Mouse (Mus musculus) liver, embryonic 11.5 days (tissue): ENCODE measurements around the gene Arhgef40. TPM values are rescaled to one million over a fixed set of nuclear protein-coding genes. Genes with fewer than 3 reads are reported as not detected.

Experiments
- ATAC-seq: fragments of 200-750 bp; cut with Nextera tagmentation; replicated peaks from 2 replicates; pipeline ENCODE4 v1.8.0; 2017; ENCODE audit warnings: moderate number of reproducible peaks, mild to moderate bottlenecking, moderate TSS enrichment, moderate library complexity; ENCODE audit not compliant: low FRiP score
- DNase-seq: peaks from one replicate; pipeline ENCODE4 v3.0.0-alpha.2; 2017; ENCODE audit warnings: low spot score
- H3K27ac ChIP-seq: fragments of 300-500 bp; sonication (generic); 2 replicates; pipeline ENCODE4 v1.5.1; 2014; ENCODE audit warnings: mild to moderate bottlenecking, low read depth, low read length, control low read depth
- H3K27me3 ChIP-seq: fragments of 300-500 bp; sonication (generic); replicated peaks from 2 replicates; pipeline ENCODE4 v1.6.1; 2014; ENCODE audit warnings: low read length, mixed read lengths; ENCODE audit not compliant: control insufficient read depth, insufficient read depth
- H3K36me3 ChIP-seq: fragments of 300-500 bp; sonication (generic); 2 replicates; pipeline ENCODE4 v1.6.1; 2014; ENCODE audit warnings: mild to moderate bottlenecking, low read length, moderate library complexity, mixed read lengths; ENCODE audit not compliant: control insufficient read depth, insufficient read depth
- H3K4me1 ChIP-seq: fragments of 300-500 bp; sonication (generic); replicated peaks from 2 replicates; pipeline ENCODE4 v1.6.1; 2014; ENCODE audit warnings: low read length, mixed read lengths; ENCODE audit not compliant: control insufficient read depth, insufficient read depth
- H3K4me2 ChIP-seq: fragments of 300-500 bp; sonication (generic); 2 replicates; pipeline ENCODE4 v1.6.1; 2014; ENCODE audit warnings: mild to moderate bottlenecking, control low read depth, moderate library complexity
- H3K4me3 ChIP-seq: fragments of 300-500 bp; sonication (generic); 2 replicates; pipeline ENCODE4 v1.5.1; 2014; ENCODE audit warnings: low read depth, low read length, control low read depth
- H3K9ac ChIP-seq: fragments of 300-500 bp; sonication (generic); 2 replicates; pipeline ENCODE4 v1.6.1; 2014; ENCODE audit warnings: low read depth, low read length, control low read depth
- H3K9me3 ChIP-seq: fragments of 300-500 bp; sonication (generic); 2 replicates; pipeline ENCODE4 v1.6.1; 2016; ENCODE audit warnings: low read length, inconsistent platforms, mixed read lengths; ENCODE audit not compliant: control insufficient read depth
- WGBS: fragments of 180-500 bp; shearing (Covaris S2); extraction: QIAGEN DNeasy Blood & Tissue Kit; methylation state at CpG from one replicate; pipeline ENCODE4 v1.1.7; 2014; 5-methylcytosine and 5-hydroxymethylcytosine counted together
- polyA plus RNA-seq: library from polyadenylated mRNA; unstranded; fragments of >200 nt; fragmentation: Nextera tagmentation; extraction: Ambion mirVana; gene quantifications from 2 replicates; pipeline ENCODE4 v1.2.1, GENCODE M21; 2014

Arhgef40 gene
- polyA plus RNA-seq, 1 experiment from 2014 or later: 61.8 TPM

DNA sequence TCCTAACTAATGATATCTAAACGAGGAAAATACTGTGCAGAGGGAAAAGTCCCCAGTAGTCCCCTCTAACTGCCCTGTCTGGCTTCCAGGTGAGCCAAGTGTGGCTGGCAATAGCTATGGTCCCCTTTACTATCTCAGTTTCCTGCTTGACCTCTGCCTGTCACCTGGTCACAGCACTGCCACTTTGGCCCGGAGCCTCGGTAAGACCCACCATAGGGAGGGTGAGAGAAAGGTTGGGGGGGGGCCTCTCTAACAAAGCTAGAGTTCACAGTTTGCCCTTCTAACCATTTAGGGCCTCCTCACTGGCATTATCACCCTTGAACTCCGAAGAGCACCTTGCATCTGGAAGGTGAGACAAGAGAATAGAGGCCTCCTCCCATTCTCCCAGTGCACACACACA is 33.1 kb downstream of the Arhgef40 start:
- H3K36me3 ChIP-seq: 0 out of 2 replicates have a peak, but pooled peaks cover 3% of the 10 kb centered on the region
- H3K27me3 ChIP-seq: no peaks in the 10 kb centered on the region
- ATAC-seq (no peak), DNase-seq (no peak)
- peaks cover 54% of the 10 kb centered on the region for H3K4me1 ChIP-seq
- no peak overlapping the region for H3K9ac ChIP-seq
- no peak overlapping the region for H3K4me3 ChIP-seq
- H3K27ac ChIP-seq: no peak overlapping the region
- 81% methylated on average over 4 of the region's 4 CpGs for WGBS
- peak overlapping the region; percentile 12; the same call in 1 of the 2 replicates for H3K4me2 ChIP-seq
- H3K9me3 ChIP-seq: no peaks in the 10 kb centered on the region

DNA sequence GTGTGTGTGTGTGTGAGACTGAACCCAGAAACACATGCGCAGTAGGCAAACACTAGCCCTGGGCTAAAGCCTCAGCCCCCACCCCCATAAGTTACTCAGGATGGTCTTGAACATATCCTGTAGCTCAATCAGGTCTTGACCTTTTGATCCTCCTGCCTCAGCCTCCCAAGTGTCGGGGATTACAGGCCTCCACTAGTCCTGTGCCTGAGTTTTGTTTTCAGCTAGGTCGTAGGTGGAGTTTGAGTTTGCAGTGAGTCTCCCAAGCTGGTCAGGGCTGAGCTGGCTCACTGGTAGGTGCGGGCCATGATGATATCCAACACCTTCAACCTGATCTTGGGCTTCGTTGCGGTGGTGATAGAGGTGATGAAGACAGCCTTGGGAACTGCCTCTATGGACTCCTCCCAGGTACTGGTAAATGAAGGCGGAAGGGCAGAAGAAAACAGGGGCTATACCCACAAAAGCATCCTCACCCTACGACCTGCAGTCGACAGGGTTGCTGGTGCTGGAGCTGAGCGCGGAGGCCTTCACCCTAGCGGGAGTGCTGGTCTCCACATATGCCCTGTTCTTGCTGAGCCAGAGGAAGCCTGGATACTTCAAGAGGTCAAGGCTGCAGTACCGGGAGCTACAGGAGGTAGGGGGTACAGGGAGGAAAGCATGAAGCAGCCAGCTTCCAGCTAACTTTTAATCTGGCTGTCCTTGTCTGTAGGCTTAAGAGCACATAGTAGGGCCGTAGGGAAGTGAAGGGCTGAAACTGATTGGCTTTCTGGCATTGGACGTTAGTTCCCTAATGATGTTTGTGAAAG is 33.9 kb downstream of the Arhgef40 start:
- no peak for ATAC-seq
- Histone ChIP-seq H3K4me1 (peaks cover 55% of the 10 kb centered on the region), H3K9me3 (no peaks in the 10 kb centered on the region), H3K4me3 (peak overlapping the region; percentile 74), H3K36me3 (0 out of 2 replicates have a peak, but pooled peaks cover 3% of the 10 kb centered on the region), H3K27ac (no peak overlapping the region; the same call in 1 of the 2 replicates), H3K4me2 (peak overlapping the region; percentile 85), H3K27me3 (no peaks in the 10 kb centered on the region), H3K9ac (peak overlapping the region; percentile 98)
- 85% methylated on average over 15 of the region's 15 CpGs for WGBS
- no peak for DNase-seq

DNA sequence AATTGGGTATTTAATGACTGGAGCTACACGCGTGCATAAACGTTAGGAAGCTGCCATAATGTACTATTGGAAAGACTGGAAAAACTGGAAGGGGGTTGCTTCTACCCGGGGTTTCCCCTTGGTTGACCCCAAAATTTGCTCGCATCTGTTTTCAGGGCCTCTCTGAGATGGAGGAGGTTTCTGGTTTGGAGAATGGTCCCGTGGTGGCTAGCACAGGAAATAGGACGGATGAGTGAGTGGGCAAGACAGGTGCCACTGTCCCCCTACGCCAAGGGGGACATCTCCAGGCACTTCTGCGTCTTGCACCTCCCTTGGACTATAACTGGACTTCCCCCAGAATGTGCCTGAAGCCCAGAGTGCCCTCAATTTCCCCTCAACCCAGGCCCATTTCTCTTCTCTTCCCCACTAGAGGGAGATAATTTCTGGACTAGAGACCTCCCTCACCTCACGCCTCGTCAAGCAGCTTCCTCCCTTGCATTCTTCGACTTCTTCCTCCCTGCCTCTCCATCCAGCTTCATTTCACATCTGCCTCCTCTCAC is 34.6 kb downstream of the Arhgef40 start:
- H3K4me1 ChIP-seq: peaks cover 59% of the 10 kb centered on the region
- peak overlapping the region; percentile 74 for H3K4me3 ChIP-seq
- no peaks in the 10 kb centered on the region for H3K27me3 ChIP-seq
- H3K4me2 ChIP-seq: peak overlapping the region; percentile 85
- no peaks in the 10 kb centered on the region for H3K9me3 ChIP-seq
- peak overlapping the region; percentile 99 for H3K27ac ChIP-seq
- 31% methylated on average over 12 of the region's 12 CpGs for WGBS
- DNase-seq (no peak), ATAC-seq (peak; percentile 30)
- 0 out of 2 replicates have a peak, but pooled peaks cover 3% of the 10 kb centered on the region for H3K36me3 ChIP-seq
- peak overlapping the region; percentile 98 for H3K9ac ChIP-seq

DNA sequence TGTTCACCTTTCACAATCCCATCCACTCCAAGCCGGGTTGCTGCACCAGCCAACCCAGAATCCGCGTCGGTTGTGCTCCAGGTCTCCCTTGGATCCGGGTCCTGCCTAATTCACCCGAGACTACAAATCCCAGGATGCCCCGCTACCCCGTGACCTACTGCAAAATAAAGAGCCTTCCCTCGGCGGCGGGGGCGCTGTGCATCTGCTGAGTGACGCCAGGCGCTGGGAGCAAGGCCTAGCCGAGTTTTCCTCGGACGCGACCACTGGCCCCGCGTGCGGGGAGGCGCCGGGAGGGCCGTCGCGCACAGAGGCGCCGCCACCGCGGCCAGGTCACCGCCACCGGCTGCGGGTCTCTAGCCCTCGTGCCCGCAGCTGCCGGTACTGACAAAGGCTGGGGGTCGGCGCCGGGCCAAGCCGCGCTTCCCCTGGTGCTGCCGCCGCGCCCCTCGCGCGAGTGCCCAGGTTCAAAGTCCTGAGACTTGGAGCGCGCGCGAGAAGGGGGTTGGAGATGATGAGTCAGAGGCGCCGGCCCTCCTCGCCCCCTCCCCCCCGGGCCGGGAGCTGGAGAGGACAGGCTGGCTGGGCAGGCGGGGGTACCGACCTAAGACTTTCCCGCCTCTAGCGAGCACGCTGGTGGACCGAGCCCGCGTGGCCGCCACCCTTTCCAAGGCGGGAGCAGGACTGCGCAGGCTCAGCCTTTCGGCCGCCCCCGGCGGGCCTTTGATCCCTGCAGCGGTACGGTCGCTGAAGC is 35.2 kb downstream of the Arhgef40 start:
- ATAC-seq: peak; percentile 83
- peak overlapping the region; percentile 74 for H3K4me3 ChIP-seq
- WGBS: under 1% methylated on average over 73 of the region's 74 CpGs

DNA sequence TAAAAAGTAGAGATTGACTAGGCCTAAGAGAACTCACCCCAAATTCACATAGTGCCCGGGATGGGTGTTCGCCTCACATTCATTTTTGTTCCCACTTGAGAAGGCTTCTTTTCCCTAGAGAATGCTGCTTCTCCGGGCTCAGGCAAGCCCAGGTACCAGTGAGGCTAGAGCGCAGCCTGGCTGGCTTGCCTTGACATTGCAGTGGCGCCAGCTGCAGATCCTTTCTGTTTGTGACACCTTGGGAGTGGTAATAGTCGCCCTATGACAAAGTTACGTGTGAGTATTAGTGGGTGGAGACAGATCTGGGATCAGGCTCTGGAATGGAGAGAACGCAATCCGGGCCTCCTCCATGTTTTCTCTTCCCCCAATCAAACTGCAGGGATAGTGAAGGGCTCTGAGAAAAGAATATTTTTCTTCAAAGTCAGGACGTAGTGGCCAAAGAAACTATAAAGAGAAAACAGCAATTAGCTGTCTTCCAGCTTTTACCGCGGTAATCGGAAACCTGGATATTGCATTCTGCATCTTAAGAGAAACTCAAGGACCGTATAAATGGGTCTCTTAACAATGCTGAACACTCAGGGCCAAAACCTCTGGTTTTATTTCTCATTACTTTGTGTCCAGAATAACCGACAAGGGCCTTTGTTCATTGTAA is 36.1 kb downstream of the Arhgef40 start, which contains the start of gene Zfp219:
Gene Zfp219 (minus strand): TSS at position 248 of the 652 bp plus-strand sequence.
- 15% methylated on average over 15 of the region's 15 CpGs for WGBS
- Histone ChIP-seq H3K27ac (peak within 1 kb of the TSS; percentile 99), H3K4me3 (peak within 1 kb of the TSS; percentile 74), H3K4me1 (peaks cover 57% of the 10 kb centered on the region), H3K27me3 (no peaks in the 10 kb centered on the region), H3K4me2 (peak within 1 kb of the TSS; percentile 85), H3K9ac (peak within 1 kb of the TSS; percentile 98), H3K36me3 (0 out of 2 replicates have a peak, but pooled peaks cover 3% of the 10 kb centered on the region), H3K9me3 (no peaks in the 10 kb centered on the region)
- peak; percentile 80 for DNase-seq
- ATAC-seq: peak; percentile 67

More for the DNA sequence above, 35.2 kb downstream of the Arhgef40 start:
- 0 out of 2 replicates have a peak, but pooled peaks cover 3% of the 10 kb centered on the region for H3K36me3 ChIP-seq
- H3K4me2 ChIP-seq: peak overlapping the region; percentile 85
- H3K27ac ChIP-seq: peak overlapping the region; percentile 99
- no peaks in the 10 kb centered on the region for H3K27me3 ChIP-seq
- H3K4me1 ChIP-seq: peaks cover 61% of the 10 kb centered on the region
- H3K9me3 ChIP-seq: no peaks in the 10 kb centered on the region
- peak overlapping the region; percentile 98 for H3K9ac ChIP-seq
- peak; percentile 97 for DNase-seq

DNA sequence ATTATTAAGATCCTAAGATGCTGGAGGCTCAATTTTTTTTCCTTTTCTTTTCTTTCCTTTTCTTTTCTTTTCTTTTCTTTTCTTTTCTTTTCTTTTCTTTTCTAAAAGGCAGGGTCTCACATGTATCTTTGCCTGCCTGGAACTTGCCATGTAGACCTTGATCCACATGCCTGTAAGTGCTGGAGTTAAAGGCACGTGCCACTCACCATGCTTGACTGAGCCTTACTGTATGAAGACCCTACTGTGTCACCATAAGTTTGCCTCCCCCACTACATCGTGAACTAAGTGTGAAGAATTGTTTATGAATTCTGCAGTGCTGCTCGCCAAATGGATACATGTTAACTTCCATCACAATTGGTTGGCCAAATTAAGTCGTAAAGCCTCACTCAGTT is 36.6 kb downstream of the Arhgef40 start:
- DNase-seq: no peak
- peak overlapping the region; percentile 98 for H3K9ac ChIP-seq
- H3K27me3 ChIP-seq: no peaks in the 10 kb centered on the region
- no peaks in the 10 kb centered on the region for H3K9me3 ChIP-seq
- H3K4me1 ChIP-seq: peaks cover 52% of the 10 kb centered on the region
- WGBS: 71% methylated on average over 4 of the region's 4 CpGs
- H3K27ac ChIP-seq: peak overlapping the region; percentile 99
- peak overlapping the region; percentile 74; the same call in 1 of the 2 replicates for H3K4me3 ChIP-seq
- no peak for ATAC-seq
- H3K4me2 ChIP-seq: peak overlapping the region; percentile 85
- H3K36me3 ChIP-seq: 0 out of 2 replicates have a peak, but pooled peaks cover 3% of the 10 kb centered on the region

DNA sequence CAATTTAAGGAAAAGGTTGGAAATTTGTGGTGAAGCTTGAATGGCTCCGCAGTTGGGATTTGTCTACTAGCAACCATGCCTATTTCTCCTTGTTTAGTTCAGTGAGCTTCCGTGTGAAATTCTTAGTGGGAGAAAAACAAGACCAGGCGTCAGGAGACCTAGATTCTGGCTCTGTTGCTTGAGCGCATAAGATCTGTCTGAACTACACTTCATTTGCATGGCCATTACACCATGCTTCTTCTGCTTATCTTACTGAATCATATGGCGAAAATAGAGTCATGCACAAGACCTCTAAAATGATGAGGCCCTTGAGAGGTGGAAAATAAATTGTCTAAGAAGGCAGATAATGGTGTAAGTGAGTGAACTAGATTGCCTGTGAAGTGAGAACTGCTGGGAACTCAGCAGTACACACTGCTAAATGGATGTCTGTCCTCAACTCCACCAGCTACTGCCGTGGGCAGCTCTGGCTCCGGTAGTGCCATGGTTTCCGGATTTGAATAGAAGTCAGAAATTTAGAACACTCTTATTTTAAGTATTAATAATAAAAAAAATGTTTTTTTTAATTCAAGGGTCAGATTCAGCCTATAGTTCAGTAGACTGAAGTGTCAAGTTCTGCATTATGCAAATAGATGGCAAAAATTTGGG is 37.2 kb downstream of the Arhgef40 start:
- WGBS: 76% methylated on average over 8 of the region's 8 CpGs
- Histone ChIP-seq H3K4me1 (peaks cover 47% of the 10 kb centered on the region), H3K36me3 (0 out of 2 replicates have a peak, but pooled peaks cover 3% of the 10 kb centered on the region), H3K4me2 (peak overlapping the region; percentile 85), H3K4me3 (no peak overlapping the region), H3K27me3 (no peaks in the 10 kb centered on the region), H3K27ac (peak overlapping the region; percentile 99), H3K9me3 (no peaks in the 10 kb centered on the region), H3K9ac (no peak overlapping the region; the same call in 1 of the 2 replicates)
- ATAC-seq (peak; percentile 24), DNase-seq (no peak)
